Mouse (Mus musculus): Measurements from ENCODE around the gene Cenps.
A peak's percentile ranks its signal among the peaks of the same experiment; 100 is the strongest.
"Not testable (repeated sequence)": the region's sequence is repeated elsewhere in the genome, so short reads cannot be mapped to it uniquely, and the experiment has no call there.

Gene Cenps

GRCm38 (mm10) chr4:149136982-149137770 is at the start of gene Cenps:
TSS of gene Cenps (minus strand) at chr4:149137629.
- DNase-seq, result peak; percentile 94

DNA sequence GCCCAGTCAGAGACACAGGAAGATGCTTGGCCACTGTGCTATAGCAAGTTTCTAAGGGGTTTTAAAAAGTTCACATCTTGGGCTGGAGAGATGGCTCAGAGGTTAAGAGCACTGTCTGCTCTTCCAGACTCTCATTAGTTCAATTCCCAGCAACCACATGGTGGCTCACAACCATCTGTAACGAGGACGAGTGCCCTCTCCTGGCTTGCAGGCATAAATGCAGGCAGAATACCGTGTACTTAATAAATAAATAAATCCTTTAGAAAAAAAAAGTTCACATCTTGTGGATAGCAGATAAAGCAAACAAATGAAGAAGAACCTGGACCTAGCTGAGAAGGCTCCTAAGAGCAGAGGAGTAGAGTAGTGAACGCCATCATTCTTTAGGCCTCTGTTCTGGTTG is 45.3 kb upstream of the Cenps start:
- no peak for DNase-seq

- DNase-seq, result peak; percentile 67
Measured at GRCm38 (mm10) chr4:149182192-149182591, 44.8 kb upstream of the Cenps start.

DNA sequence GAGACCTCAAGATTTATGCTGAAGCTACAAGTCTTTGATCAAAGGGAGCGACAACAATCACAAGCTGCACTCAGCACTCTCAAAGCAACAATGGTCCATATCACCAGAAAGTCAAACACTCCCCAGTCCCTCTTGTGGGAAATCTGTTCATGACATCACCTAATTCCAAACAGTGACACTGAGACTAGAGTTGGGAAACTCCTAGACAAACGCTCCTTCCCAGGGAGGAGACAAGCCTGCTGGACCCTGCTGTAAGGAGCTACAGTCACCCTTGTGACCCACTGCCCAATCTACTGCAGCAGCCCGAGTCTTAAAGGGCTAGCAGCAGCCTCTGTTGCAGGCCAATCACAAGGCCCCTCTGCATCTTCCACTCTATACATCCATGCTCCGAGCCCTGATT is 42.1 kb upstream of the Cenps start:
- peak; percentile 51 for DNase-seq

DNA sequence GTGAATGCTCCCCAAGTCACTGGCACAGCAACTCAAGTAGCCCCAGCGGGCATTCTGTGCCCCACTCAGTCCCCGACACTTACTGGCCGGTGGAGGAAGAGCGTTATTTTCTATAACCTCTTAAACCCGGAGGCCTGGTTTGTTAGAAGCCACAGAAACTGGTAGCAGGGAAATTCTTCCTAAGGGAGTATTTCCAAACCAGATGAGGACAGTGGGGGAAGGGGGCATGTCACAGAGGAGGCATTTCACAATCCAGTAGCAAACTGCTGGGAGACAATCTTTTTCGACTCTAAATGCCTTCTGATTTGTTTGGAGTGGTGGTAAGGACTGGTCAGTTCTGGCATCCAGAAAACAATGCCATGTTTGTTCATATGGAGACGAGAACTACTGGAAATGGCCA is 41.7 kb upstream of the Cenps start:
- peak; percentile 53 for DNase-seq

DNA sequence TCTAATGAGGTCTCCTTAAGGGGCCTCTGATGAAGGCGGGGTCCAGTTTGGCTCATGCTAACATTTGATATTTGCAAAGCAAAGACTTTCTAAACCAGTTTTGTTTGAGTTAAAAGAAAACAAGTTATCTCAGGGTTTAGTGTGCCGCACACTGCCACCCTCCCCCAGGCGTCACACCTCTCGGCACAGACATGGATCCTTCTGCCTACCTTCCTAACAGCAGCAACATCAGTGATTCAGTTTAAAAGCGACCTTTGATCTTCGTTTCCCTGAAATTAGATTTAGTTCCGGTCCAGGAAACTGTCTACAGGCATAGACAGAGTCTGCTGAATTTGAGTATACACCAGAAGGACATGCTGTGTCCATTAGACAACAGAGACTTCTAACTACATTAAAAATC is 40.9 kb upstream of the Cenps start:
- DNase-seq, result no peak

DNA sequence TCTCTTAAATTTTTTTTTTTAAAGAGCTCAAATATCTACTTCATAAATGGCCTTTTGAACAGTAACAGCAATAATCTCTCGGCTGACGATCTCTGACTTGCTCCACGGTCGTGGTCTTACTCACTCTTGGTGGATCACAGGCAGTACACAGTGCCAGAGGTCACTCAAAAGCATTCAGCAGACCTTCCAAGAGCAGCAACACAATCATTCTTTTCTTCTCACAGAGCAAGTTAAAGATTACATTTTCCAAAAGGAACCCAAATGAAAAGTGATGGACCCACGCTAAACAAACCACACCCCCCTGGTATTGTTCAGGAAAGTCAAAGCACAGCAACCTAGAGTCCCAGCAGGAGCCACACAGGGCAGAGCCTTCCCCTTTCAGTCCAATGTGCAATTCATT is 39.6 kb upstream of the Cenps start:
- DNase-seq, result no peak

GRCm38 (mm10) chr4:149176645-149177044 is 39.2 kb upstream of the Cenps start:
- no peak for DNase-seq

DNA sequence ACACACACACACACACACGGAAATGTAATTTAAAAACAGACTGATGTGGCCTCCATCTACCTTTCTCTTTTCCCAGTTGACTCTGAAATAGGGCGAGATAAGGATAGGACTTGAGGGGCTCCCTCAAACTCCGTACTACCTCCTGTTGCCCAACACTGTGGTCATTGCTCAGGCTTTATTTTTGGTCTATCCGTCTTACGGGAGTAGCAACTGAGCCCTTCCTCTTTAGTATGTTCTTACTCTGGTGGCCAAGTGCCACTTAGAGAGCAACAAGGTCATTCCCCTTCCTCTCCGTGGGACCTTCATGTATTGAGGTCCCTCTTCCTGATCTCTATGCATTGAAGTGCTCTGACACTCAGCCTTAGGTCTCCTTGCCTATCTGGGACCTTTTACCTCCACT is 36.2 kb upstream of the Cenps start:
- DNase-seq, result peak; percentile 58

- peak; percentile 76 for DNase-seq
Measured at GRCm38 (mm10) chr4:149172666-149173065, 35.2 kb upstream of the Cenps start.

GRCm38 (mm10) chr4:149172083-149172482 is 34.7 kb upstream of the Cenps start:
- peak; percentile 80 for DNase-seq

- peak; percentile 80 for DNase-seq
Measured at GRCm38 (mm10) chr4:149171581-149171981, 34.2 kb upstream of the Cenps start.

GRCm38 (mm10) chr4:149170394-149170931 is 33.0 kb upstream of the Cenps start:
- peak; percentile 86 for DNase-seq

- not testable (repeated sequence) for DNase-seq
Measured at GRCm38 (mm10) chr4:149169926-149170325, 32.5 kb upstream of the Cenps start.

- no peak for DNase-seq
Measured at GRCm38 (mm10) chr4:149168016-149168415, 30.6 kb upstream of the Cenps start.

DNA sequence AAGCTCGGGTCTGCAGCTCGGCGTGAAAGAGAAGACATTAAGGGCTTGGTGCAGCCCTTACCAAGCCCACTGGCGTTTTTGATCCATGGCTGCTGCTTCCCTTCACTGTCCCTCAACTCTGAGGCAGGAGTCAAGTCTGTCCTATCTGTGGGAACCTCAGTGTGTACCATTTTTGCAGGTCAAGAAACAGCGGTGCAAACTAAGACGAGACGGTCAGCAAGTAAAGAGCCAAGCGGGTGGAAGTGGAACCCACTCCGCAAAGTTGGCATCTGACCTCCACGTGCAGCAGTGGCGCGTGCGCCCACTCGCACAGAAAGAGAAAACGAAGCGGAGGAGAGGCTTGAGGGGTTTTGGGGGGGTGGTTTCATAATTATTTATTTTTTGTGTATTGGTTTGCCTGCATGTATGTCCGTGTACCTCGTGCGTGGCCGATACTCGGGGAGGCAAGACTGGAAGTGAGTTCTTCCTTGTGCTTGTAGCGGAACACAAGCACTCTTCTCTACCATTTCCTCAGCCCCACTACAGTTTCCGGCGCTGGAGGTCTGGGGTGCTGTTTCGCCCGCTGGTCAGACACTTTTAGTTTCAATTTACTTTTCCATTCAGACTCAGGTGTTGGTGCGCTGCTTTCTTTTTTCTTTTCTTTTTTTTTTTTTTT is 29.7 kb upstream of the Cenps start:
- peak; percentile 61 for DNase-seq

DNA sequence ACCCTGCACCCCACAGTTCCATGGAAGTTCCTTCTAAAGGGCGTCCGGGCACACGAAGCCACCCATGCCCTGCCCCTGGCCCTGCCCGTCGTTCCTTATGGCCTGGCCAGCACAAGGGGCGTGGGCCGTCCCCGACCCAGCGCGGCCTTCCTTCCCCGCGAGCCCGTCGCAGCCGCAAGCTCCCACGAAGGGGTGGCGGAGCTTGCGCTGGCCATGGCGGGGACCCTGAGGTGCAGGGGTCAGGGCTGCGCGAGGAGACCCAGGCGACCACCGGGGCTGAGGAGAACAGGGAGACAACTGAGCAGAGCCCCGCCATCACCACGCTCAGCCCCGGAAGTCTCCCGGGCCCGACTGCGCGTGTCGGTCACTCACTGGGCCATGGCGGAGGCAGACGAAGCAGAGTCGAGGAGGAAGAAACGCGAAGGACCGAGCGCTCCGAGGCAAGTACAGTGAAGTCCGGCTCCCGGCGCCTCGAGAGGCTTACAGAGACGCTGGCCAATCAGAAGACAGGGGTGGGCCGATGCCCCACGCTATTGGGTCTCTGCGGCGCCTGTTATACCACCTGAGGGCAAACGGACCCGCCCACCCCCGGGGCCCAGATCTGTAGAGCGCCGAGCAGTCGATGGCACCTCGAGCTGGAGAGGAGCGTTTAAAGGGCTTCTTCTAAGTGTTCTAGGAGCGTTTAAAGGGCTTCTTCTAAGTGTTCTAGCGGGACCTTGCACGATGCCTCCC is 29.0 kb upstream of the Cenps start, which contains the start of gene Pgd:
Gene Pgd, minus strand, starts transcription at position 557 of the 732 bp plus-strand sequence.
- peak; percentile 99 for DNase-seq

DNA sequence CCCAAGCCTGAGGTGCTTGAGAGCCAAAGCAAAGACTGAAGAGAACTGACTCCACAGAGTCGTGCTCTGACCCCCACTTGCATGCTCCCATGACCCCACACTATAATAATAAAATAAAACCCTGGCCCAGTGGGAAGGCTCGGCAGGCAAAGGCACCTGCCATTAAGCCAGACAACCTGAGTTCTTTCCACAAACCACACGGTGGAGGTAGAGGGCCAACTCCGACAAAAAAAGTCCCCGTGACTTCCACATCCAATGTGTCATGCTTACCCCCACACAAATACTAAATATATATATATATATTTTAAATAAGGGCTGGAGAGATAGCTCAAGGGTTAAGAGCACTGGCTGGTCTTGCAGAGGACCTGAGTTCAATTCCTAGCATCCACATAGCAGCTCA is 26.7 kb upstream of the Cenps start:
- DNase-seq, result no peak

DNA sequence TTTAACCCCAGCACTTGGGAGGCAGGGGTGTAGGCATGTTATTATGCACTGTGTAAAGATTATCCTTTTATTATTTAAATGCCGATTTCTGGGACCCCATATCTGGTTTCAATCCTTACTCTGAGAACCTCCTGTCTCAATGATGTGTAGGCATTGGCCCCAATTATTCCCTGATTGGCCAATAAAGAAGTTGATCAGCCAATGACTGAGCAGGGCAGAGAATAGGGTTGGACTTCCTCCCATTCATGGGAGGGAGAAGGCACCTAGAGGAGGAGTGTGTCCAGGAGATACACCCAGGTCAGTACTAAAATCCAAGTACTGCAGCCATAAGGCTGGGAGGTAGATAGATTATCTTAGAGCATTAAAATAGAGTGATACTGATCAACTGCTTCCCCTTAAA is 25.8 kb upstream of the Cenps start:
- no peak for DNase-seq

- peak; percentile 67 for DNase-seq
Measured at GRCm38 (mm10) chr4:149161166-149161565, 23.7 kb upstream of the Cenps start.

GRCm38 (mm10) chr4:149159891-149160290 is 22.5 kb upstream of the Cenps start:
- DNase-seq, result no peak

DNA sequence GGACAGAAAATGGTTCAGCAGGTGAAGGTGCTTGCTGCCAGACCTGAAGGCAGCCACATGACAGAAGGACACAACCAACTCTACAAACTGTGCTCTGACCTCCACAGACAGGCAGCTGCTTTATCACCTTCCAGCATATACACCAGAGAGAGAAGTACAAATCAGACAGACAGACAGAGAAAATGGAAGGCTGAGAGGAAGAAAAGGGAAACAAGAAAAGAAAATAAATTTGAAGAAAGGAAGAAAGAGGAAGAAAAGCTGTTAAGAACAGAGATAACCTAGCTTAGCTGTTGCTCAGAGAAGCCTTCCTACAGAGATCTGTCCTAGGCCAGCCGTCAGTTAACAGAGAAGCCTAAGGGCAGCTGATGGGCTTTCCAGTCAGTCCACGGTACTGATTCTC is 21.8 kb upstream of the Cenps start:
- DNase-seq, result no peak

DNA sequence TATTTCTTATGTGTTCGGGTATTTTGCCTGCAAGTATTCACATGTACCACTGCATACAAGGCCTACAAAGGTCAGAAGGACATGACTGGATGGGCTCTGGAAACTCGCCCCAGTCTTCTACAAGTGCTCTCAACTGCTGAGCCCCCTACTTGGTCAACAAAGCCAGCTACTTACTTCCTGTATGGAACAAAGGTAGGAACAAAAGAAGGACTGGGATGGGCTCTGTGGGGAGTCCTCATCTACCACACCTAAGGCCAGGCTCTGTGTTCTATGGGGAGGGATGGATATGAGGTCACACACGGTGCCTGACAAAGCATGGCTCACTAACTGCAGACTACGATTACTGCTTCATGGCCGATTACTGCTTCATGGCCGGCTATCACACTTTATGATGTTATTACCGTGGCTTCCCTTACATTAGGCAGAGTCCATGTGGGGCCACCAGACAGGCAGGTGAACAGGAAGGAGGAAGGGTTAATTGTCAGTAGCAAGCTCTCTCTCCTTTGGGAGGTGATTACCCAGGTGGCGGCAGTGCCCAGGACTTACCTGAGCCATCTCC is 20.1 kb upstream of the Cenps start:
- no peak for DNase-seq
